Mouse (Mus musculus) thymus, adult 2 months (tissue): Measurements from ENCODE around the gene Pde3a.

Experiments used
- CTCF ChIP-seq: fragments of 200-500 bp; IDR thresholded peaks from 2 replicates; pipeline ENCODE4 v1.5.1; 2012; ENCODE audit warnings: mild to moderate bottlenecking, control low read depth, low read length, moderate library complexity, borderline replicate concordance; ENCODE audit not compliant: control insufficient read depth, poor library complexity, insufficient read depth; ENCODE audit errors: extremely low read depth
- POLR2A ChIP-seq: fragments of 200-500 bp; IDR thresholded peaks from 2 replicates; pipeline ENCODE4 v1.6.1; 2012; ENCODE audit warnings: mild to moderate bottlenecking, low read length, control low read depth, moderate library complexity; ENCODE audit not compliant: control insufficient read depth, poor library complexity, insufficient read depth; ENCODE audit errors: extremely low read depth

GRCm38 (mm10) chr6:141328071-141328470 is 79.0 kb downstream of the Pde3a start:
- TF ChIP-seq POLR2A (no peak), CTCF (no peak)
